Mouse (Mus musculus): ENCODE results near the gene Dcdc2a.

DNA sequence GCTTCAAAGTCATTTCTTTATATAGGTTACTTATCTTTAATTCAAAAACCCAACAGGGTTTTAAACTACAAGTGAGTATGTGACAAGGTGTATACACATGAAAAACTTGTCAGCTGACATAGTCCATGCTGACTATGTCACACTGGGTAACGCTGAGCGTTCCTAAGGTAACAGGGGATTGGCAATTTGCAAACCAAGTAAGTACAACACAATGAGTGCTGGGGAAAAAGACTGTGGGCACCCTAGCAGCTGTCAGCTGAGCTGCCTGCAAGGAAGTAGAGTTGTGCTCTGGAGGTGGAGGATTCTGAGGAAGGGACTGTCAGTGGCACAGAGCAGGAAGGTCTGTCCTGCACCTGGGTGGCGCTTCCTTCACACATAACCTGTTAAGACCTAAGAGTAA lies 43.7 kb downstream of the Dcdc2a start:
- TF ChIP-seq POLR2A (IDR thresholded peaks at IDR 0.05; ENCODE audit: low read depth, low read length) (no peak), CTCF (IDR thresholded peaks at IDR 0.05; ENCODE audit: extremely low read depth, insufficient read depth, insufficient read length, insufficient replicate concordance) (no peak)

All from spleen, adult 2 months (tissue).